Mouse (Mus musculus): ENCODE measurements around the gene Itpkb.
A peak's percentile ranks its signal among the peaks of the same experiment; 100 is the strongest.

The Itpkb gene

GRCm38 (mm10) chr1:180330145-180330706 is at the start of gene Itpkb:
TSS of gene Itpkb (plus strand) at chr1:180330485.
- peak; percentile 90 for DNase-seq

- no peak for DNase-seq
Observed at GRCm38 (mm10) chr1:180282581-180282980, 47.7 kb upstream of the Itpkb start.

GRCm38 (mm10) chr1:180283813-180284768 is 46.2 kb upstream of the Itpkb start:
- DNase-seq, result no peak

DNA sequence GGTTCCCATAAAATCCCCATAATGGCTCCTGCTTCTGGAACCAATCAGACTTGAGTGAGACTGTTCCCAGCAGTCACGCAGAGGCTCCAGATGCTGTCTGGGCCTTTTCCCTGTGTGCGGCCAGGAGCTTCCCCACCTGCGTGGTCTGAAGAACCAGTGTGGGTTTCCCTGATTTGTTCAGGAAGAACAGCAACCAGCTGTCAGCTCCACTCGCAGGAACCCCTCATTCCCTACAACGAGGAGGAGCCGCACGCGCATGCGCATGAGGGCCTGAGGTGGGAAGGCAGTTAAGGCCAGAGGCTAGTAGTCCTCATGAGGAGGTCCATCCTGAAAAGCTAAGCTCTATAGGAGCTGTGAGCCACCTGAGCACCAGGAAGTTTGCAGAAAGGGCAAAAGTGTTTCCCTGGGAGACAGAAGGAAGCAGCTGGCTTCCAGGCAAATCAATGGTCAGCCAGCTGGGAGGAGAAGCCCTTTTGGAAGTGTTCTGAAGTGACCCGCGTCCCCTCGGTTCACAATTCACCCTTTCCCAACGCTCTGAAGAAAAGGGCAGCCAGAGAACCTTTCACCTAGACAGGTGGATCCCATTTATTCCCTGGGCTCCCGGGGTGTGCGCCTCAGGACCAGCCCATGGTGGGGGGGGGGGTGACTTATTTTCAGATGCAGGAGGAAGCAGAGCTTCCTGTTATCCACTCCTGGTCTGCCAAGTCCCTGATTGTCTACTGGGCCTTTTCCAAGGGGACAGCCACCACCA is 44.0 kb upstream of the Itpkb start:
- DNase-seq, result no peak

GRCm38 (mm10) chr1:180288227-180288626 is 42.1 kb upstream of the Itpkb start:
- DNase-seq, result no peak

DNA sequence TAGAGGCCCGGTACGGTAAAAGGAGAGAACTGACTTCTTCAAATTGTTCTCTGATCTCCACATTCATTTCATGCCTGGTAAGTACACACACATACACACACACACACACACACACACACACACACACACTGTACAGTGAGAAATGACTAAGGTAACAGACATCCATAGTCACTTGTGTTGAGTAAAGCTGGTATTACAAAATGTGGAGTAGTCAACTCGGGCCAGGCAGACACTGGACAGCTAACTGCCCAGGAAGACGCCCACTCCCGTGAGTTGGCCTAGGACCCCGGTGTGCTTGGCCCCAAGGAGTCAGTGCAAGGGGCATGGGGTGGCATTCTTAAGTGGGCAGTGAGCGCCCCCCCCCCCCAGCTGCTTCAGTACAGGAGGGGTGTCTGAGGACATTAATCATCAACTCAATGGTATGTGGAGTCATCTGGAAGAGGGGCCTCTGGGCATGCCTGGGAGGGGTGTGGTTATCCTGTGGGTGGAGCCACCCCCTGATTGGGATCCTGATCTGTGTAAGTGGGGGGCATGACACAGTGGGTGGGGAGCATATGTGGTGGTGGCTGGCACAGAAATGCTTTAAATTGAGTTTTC is 41.3 kb upstream of the Itpkb start:
- no peak for DNase-seq

DNA sequence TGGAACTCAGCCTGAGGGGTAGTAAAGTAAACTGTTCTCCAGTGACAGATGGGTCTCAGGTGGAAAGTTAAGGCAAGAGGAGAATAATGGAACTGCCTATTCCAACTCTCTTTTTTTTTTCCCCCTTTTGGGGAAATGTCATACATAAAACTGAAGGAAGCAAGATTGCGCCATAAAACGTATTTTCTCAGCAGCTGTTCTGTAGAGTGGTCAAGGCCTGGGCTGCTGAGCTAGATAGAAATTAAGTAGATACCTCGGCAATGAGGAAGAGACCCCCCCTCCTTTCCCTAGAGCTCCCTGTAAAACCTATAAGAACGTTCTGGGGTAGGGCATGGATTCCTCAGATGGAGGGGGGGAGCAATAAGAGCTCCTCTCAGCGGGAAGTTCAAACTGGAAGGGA is 40.5 kb upstream of the Itpkb start:
- DNase-seq, result no peak

DNA sequence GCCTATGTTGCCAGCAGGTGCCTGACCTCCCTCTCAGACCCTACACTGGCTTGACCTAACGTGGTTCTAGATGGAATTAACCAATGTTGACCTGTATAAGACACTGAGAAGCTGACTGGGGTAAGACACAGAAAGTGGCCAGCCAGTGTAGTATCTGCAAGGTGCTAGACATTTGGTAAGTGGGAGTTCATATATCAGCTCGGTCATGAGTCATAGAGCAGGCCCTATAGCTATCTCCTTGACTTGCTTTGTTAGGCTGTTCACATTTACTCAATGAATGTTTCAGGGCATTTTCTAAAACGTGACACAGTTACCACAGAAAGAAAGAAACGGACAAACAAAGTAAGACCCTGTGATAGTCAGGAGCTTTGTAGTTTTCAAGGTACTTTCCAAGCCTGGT is 39.9 kb upstream of the Itpkb start:
- DNase-seq, result no peak

DNA sequence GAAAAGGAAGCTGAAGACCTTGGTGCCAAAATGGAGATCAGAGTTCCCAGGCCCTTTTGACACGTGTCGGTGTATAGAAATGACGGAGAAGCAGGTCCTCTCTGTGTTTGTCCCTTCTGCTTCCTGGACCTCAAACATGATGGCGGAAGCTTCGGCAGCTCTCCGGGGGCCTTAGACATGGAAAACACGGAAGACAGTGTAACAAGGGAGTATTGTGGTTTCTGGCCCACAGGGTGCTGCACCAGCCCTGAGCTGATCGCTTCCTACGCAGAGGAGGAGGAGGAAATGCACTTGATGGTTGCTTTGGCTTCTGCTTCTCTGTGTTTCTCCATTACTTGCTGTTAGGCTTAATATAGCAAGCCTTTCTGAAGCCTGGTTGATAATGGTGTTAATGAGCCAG is 34.2 kb upstream of the Itpkb start:
- peak; percentile 50 for DNase-seq

GRCm38 (mm10) chr1:180299697-180300096 is 30.6 kb upstream of the Itpkb start:
- DNase-seq, result no peak

- DNase-seq, result no peak
Observed at GRCm38 (mm10) chr1:180300292-180300691, 30.0 kb upstream of the Itpkb start.

DNA sequence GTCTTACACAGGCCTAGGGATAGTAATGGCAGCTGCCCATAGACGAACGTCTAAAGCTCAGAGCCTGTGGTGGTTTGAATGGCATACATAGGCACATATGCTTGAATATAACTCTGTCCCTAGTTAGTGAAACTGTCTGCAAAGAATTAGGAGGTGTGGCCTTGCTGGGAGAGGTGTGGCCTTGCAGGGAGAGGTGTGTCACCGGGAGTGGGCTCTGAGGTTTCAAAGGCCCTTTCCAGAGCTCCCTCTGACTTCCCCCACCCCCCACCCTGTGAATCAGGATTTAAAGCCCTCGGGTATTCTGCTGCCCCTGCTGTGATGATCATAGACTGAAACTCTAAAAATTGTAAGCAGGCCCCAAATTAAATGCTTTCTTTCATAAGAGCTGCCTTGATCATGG is 29.3 kb upstream of the Itpkb start:
- DNase-seq, result no peak

GRCm38 (mm10) chr1:180302253-180303120 is 27.8 kb upstream of the Itpkb start:
- DNase-seq, result no peak

DNA sequence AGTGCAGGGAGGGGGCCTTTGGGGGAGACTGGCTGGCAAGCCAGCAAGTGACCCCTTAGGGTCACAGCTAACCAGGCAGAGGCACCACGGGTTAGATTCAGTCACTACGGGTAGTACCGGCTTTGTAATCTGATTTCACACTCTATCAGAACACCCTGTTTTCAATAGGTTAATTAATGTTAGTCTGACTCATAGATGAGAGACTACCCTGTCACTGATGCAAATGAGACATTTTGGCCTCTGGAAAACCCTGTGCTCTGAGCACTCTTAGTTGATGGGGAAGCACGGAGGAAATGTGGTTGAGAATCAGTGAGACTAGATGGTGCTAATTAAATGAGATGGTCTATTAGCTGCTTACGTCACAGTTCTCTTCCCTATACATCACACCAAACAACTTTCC is 26.7 kb upstream of the Itpkb start:
- no peak for DNase-seq

DNA sequence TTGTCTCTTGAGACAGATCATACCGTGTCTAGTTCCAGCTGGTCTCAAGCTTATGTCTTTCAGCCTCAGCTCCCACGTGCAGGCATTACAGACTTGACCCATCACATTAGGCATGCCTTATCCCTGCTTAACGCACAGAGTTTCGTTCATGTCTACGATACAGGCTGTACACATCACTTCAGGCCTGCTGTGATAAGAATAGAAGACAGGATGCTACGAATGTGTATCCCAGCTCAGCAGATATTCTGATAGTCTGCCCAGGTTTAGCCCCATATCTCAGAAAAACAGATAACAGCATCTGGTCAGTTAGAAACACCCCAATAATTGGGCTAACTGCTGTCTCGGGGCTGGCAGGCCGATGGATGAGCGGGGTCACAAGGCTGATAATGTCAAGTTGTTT is 23.4 kb upstream of the Itpkb start:
- no peak for DNase-seq

DNA sequence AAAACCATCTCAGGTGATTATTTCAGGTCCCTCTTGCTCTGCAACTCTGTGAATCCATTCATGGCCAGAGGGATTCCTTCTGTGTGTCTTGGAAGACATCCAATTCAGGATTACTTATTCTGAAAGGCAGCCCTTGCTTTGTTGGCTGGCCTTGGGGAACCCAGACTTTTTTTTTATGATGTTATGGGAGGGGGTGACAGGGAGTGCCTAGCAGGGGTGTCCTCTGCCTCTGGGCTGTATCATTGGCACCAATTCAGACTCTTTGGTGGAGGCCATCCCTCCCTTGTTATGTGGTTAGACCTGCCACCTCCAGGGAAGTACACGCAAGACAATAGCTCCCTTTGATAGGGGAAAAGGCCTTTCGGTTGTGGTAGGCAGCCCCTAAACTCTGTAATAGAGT is 22.6 kb upstream of the Itpkb start:
- no peak for DNase-seq

DNA sequence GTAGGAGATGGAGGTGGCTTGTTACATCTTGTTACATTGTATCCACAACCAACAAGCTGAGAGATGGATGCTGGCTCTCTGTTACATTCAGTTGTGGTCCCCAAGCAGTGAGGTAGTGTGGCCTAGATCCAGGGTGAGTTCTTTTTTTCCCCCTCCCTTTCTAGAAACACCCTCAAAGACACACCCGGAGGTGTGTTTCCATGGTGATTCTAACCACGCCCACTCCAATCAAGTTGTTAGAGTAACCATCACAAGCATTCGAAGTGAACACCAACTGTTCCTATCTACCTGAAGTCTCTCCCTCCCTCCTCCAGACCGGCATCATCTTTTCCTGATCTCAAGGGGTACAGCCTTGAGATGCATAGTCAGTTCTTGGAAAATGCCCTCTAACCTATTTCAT is 21.4 kb upstream of the Itpkb start:
- DNase-seq, result no peak

GRCm38 (mm10) chr1:180312286-180312685 is 18.0 kb upstream of the Itpkb start:
- DNase-seq, result no peak

- DNase-seq, result peak; percentile 36
Observed at GRCm38 (mm10) chr1:180312792-180313311, 17.4 kb upstream of the Itpkb start.

DNA sequence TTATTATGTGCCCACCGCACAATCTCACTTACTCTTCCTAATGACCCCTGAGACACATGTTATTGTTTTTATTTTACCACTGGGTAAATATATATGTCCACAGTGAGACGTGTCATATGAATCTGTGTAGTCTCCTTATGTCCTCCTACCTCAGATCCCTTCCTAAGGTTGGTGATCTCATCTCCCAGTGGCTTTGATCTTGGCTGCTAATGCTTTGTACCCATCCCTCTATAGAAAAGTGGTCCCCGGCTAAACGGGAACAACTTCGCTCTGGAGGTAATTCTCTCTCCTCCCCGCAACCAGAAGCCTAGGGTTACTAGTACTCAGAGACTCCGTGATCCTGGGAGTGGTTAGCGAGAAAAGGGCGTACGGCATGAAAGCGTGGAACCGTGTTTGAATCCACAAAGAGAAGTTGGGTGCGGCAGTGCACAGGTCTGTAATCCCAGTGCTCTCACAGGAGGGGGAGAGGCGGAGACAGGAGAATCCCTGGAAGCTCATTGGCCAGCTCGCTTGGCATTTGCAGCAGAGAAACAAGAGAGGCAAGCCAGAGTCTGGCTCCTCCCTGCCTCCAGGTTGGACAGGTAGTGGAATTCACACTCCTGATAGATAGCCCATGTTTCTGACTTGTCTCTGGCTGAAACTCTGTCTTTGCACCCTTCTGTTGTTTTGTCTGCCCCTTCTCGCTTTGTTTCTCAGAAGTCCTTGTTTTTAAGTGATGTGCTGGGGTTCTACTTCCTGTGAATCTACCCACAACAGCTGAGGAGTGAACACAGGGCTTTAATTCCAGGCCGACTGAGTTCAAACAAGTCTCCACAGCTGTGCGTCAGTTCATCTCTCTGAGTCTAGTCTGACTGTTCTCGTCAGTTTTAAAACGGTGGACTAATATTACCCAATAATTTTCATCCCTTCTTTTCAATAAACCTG is 16.5 kb upstream of the Itpkb start:
- DNase-seq, result peak; percentile 66

- DNase-seq, result peak; percentile 43
Observed at GRCm38 (mm10) chr1:180314641-180315040, 15.6 kb upstream of the Itpkb start.

Measured in thymus, postnatal 14 days (tissue).